Mouse (Mus musculus) liver, postnatal 0 days (tissue): ENCODE data around the gene Gtpbp3. TPM values are rescaled to one million over a fixed set of nuclear protein-coding genes. Genes with fewer than 3 reads are reported as not detected.

Experiments
- ATAC-seq: fragments of 200-750 bp; cut with Nextera tagmentation; 2 replicates; pipeline ENCODE4 v1.8.0; 2017; ENCODE audit warnings: mild to moderate bottlenecking, moderate library complexity
- DNase-seq: peaks from one replicate; pipeline ENCODE4 v3.0.0-alpha.2; 2016
- H3K27ac ChIP-seq: fragments of 300-500 bp; sonication (generic); 2 replicates; pipeline ENCODE4 v1.5.1; 2014; ENCODE audit warnings: antibody characterized with exemption, moderate library complexity, mild to moderate bottlenecking, low read depth
- H3K27me3 ChIP-seq: fragments of 300-500 bp; sonication (generic); 2 replicates; pipeline ENCODE4 v1.6.1; 2014; ENCODE audit warnings: low read length, control low read depth, mixed read lengths; ENCODE audit not compliant: insufficient read depth
- H3K36me3 ChIP-seq: fragments of 300-500 bp; sonication (generic); replicated peaks from 2 replicates; pipeline ENCODE4 v1.6.1; 2014; ENCODE audit warnings: mild to moderate bottlenecking, control low read depth, low read length, moderate library complexity, mixed read lengths; ENCODE audit not compliant: insufficient read depth
- H3K4me1 ChIP-seq: fragments of 300-500 bp; sonication (generic); 2 replicates; pipeline ENCODE4 v1.6.1; 2014; ENCODE audit warnings: antibody characterized with exemption, mild to moderate bottlenecking, control low read depth; ENCODE audit not compliant: insufficient read depth
- H3K4me2 ChIP-seq: fragments of 300-500 bp; sonication (generic); 2 replicates; pipeline ENCODE4 v1.6.1; 2014; ENCODE audit warnings: low read depth, mild to moderate bottlenecking, low read length, moderate library complexity, mixed read lengths
- H3K4me3 ChIP-seq: fragments of 300-500 bp; sonication (generic); 2 replicates; pipeline ENCODE4 v1.5.1; 2014; ENCODE audit warnings: low read depth, low read length
- H3K9ac ChIP-seq: fragments of 300-500 bp; sonication (generic); replicated peaks from 2 replicates; pipeline ENCODE4 v1.6.1; 2014; ENCODE audit warnings: mild to moderate bottlenecking, moderate library complexity
- H3K9me3 ChIP-seq: fragments of 300-500 bp; sonication (generic); 2 replicates; pipeline ENCODE4 v1.6.1; 2016; ENCODE audit warnings: mild to moderate bottlenecking, control low read depth, low read length, mixed read lengths
- CTCF ChIP-seq: sonication (generic); IDR thresholded peaks from 2 replicates; pipeline ENCODE4 v1.5.1; 2016; ENCODE audit warnings: antibody characterized with exemption, low read depth
- EP300 ChIP-seq: IDR thresholded peaks from 2 replicates; pipeline ENCODE4 v1.6.1; 2016; ENCODE audit warnings: antibody characterized with exemption, low read depth, mild to moderate bottlenecking
- WGBS: fragments of 180-500 bp; shearing (Covaris S2); extraction: QIAGEN DNeasy Blood & Tissue Kit; methylation state at CpG from one replicate; pipeline ENCODE4 v1.1.7; 2014; ENCODE audit not compliant: insufficient replicate concordance; 5-methylcytosine and 5-hydroxymethylcytosine counted together
- polyA plus RNA-seq: library from polyadenylated mRNA; unstranded; fragments of >200 nt; fragmentation: Nextera tagmentation; extraction: Ambion mirVana; gene quantifications from 2 replicates; pipeline ENCODE4 v1.2.1, GENCODE M21; 2015

Gene Gtpbp3
- polyA plus RNA-seq, 1 experiment from 2014 or later = 4.9 TPM

- Histone ChIP-seq H3K4me1 (peaks cover 37% of the 10 kb centered on the region), H3K36me3 (peaks cover 11% of the 10 kb centered on the region), H3K4me2 (no peak overlapping the region), H3K9me3 (no peaks in the 10 kb centered on the region), H3K4me3 (no peak overlapping the region), H3K9ac (no peak overlapping the region), H3K27me3 (no peaks in the 10 kb centered on the region), H3K27ac (no peak overlapping the region)
- ATAC-seq (no peak), DNase-seq (no peak)
- WGBS = 83% methylated on average over 2 of the region's 2 CpGs
- TF ChIP-seq CTCF = no peak
- no peak for TF ChIP-seq EP300
These were observed 20.7 kb upstream of the Gtpbp3 start for GRCm38 (mm10) chr8:71467201-71467600.

GRCm38 (mm10) chr8:71468001-71468400, 19.9 kb upstream of the Gtpbp3 start:
- Histone ChIP-seq H3K4me2 (no peak overlapping the region), H3K27ac (no peak overlapping the region), H3K9ac (no peak overlapping the region), H3K4me3 (no peak overlapping the region), H3K36me3 (peaks cover 18% of the 10 kb centered on the region), H3K27me3 (no peaks in the 10 kb centered on the region), H3K4me1 (peaks cover 30% of the 10 kb centered on the region), H3K9me3 (no peaks in the 10 kb centered on the region)
- WGBS = 92% methylated on average over 1 of the region's 1 CpGs
- TF ChIP-seq CTCF (no peak), EP300 (no peak)
- DNase-seq (no peak), ATAC-seq (no peak)

- Histone ChIP-seq H3K9me3 (no peaks in the 10 kb centered on the region), H3K4me1 (peaks cover 23% of the 10 kb centered on the region), H3K4me3 (peak within 1 kb of the TSS; percentile 91), H3K27ac (peak within 1 kb of the TSS; percentile 85), H3K9ac (peak within 1 kb of the TSS; percentile 84), H3K4me2 (peak within 1 kb of the TSS; percentile 87), H3K27me3 (no peaks in the 10 kb centered on the region), H3K36me3 (peaks cover 27% of the 10 kb centered on the region)
- ATAC-seq (peak; percentile 86), DNase-seq (peak; percentile 98)
- TF ChIP-seq CTCF = no peak
- WGBS = 0% methylated on average over 41 of the region's 52 CpGs
These were observed 19.0 kb upstream of the Gtpbp3 start, which contains the start of gene Dda1 for GRCm38 (mm10) chr8:71468916-71469315. Gene Dda1 (plus strand): TSS chr8:71469199.

- H3K4me3 ChIP-seq = peak overlapping the region; percentile 91
- no peaks in the 10 kb centered on the region for H3K9me3 ChIP-seq
- H3K27ac ChIP-seq = peak overlapping the region; percentile 85
- ATAC-seq (peak; percentile 2), DNase-seq (peak; percentile 54)
- H3K4me2 ChIP-seq = peak overlapping the region; percentile 87
- H3K4me1 ChIP-seq = peaks cover 18% of the 10 kb centered on the region
- no peaks in the 10 kb centered on the region for H3K27me3 ChIP-seq
- WGBS = 1% methylated on average over 21 of the region's 24 CpGs
- peaks cover 32% of the 10 kb centered on the region for H3K36me3 ChIP-seq
- no peak for TF ChIP-seq EP300
- TF ChIP-seq CTCF = no peak
- peak overlapping the region; percentile 84 for H3K9ac ChIP-seq
These were observed 18.5 kb upstream of the Gtpbp3 start for GRCm38 (mm10) chr8:71469411-71469810.

- WGBS = 79% methylated on average over 3 of the region's 3 CpGs
- TF ChIP-seq CTCF (no peak), EP300 (no peak)
- Histone ChIP-seq H3K9me3 (no peaks in the 10 kb centered on the region), H3K4me3 (peak overlapping the region; percentile 91), H3K4me1 (peaks cover 17% of the 10 kb centered on the region), H3K36me3 (peaks cover 41% of the 10 kb centered on the region), H3K27me3 (no peaks in the 10 kb centered on the region), H3K27ac (no peak overlapping the region), H3K9ac (0 out of 2 replicates have a peak overlapping the region, but pooled peaks have one; percentile 84), H3K4me2 (peak overlapping the region; percentile 87)
- DNase-seq = no peak
- ATAC-seq = no peak
These were observed 17.6 kb upstream of the Gtpbp3 start for GRCm38 (mm10) chr8:71470146-71470912.

GRCm38 (mm10) chr8:71470913-71471255, 17.0 kb upstream of the Gtpbp3 start:
- Histone ChIP-seq H3K27ac (no peak overlapping the region), H3K4me3 (no peak overlapping the region), H3K36me3 (peaks cover 40% of the 10 kb centered on the region), H3K4me1 (peaks cover 12% of the 10 kb centered on the region), H3K4me2 (no peak overlapping the region), H3K9ac (no peak overlapping the region), H3K9me3 (no peaks in the 10 kb centered on the region), H3K27me3 (no peaks in the 10 kb centered on the region)
- ATAC-seq (no peak), DNase-seq (no peak)
- WGBS = 82% methylated on average over 5 of the region's 5 CpGs
- no peak for TF ChIP-seq EP300
